Mouse (Mus musculus): ENCODE measurements around the gene Gtpbp8. TPM values are rescaled to one million over a fixed set of nuclear protein-coding genes. Genes with fewer than 3 reads are reported as not detected.

The Gtpbp8 gene
- polyA plus RNA-seq, 1 experiment from 2014 or later: 29.0 TPM

- Histone ChIP-seq H3K36me3 (peaks cover 31% of the 10 kb centered on the region), H3K27ac (no peak overlapping the region), H3K9me3 (no peaks in the 10 kb centered on the region), H3K4me2 (peak overlapping the region; percentile 68), H3K4me3 (replicated peaks) (peak overlapping the region; percentile 83), H3K27me3 (no peaks in the 10 kb centered on the region), H3K9ac (replicated peaks) (peak overlapping the region; percentile 87; the same call in 1 of the 2 replicates), H3K4me1 (replicated peaks) (peaks cover 15% of the 10 kb centered on the region)
- no peak for ATAC-seq (ENCODE audit: insufficient number of reproducible peaks, insufficient read depth, low FRiP score, low TSS enrichment, low read depth)
- WGBS: 48% methylated on average over 14 of the region's 14 CpGs
Observed at GRCm38 (mm10) chr16:44725286-44726223, 20.6 kb downstream of the Gtpbp8 start.

GRCm38 (mm10) chr16:44724847-44725246 lies 21.3 kb downstream of the Gtpbp8 start:
- peak overlapping the region; percentile 87 for H3K9ac ChIP-seq (replicated peaks)
- WGBS: under 1% methylated on average over 14 of the region's 14 CpGs
- no peaks in the 10 kb centered on the region for H3K9me3 ChIP-seq
- peak overlapping the region; percentile 87 for H3K27ac ChIP-seq
- no peak; the same call in 1 of the 2 replicates for ATAC-seq (ENCODE audit: insufficient number of reproducible peaks, insufficient read depth, low FRiP score, low TSS enrichment, low read depth)
- H3K4me3 ChIP-seq (replicated peaks): peak overlapping the region; percentile 83
- H3K4me1 ChIP-seq (replicated peaks): peaks cover 15% of the 10 kb centered on the region
- no peaks in the 10 kb centered on the region for H3K27me3 ChIP-seq
- H3K36me3 ChIP-seq: peaks cover 29% of the 10 kb centered on the region
- peak overlapping the region; percentile 68 for H3K4me2 ChIP-seq

DNA sequence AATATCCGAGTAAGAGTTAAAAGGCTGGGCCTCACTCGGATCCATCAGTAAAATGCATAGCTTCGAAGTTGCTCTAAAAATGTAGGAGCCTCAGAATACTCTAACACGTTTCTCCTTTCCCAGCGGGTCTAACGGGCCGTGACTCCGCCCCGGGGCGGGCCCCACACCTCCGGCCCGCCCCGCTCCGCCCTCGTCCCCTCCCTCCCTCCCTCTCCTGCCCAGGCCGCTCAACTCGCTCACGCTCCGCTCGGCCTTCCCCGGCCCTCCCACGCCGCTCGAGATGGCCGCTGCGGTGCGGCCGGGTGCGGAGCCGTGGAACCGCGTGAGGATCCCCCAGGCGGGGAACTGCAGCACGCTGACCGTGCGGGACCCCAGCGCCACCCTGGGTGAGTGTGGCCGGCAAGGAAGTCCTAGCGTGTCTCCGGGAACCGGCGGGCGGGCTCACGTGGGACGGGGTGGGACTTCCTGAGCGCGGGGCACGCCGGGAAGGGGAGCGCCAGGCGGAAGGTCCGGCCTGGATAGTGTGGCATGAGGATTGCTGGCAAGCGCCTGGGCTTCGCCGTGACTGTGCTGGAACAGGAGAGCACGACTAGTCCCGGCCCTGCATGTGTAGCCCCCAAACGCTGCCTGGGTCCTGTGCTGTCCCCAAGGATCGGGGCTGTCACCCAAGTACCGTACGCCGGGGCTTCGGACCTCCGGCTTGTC lies 21.9 kb downstream of the Gtpbp8 start, which contains the start of gene Nepro:
TSS of gene Nepro (plus strand) at position 219 of the 705 bp plus-strand sequence.
- peak within 1 kb of the TSS; percentile 87 for H3K9ac ChIP-seq (replicated peaks)
- peak within 1 kb of the TSS; percentile 87 for H3K27ac ChIP-seq
- peak; percentile 98 for ATAC-seq (ENCODE audit: insufficient number of reproducible peaks, insufficient read depth, low FRiP score, low TSS enrichment, low read depth)
- under 1% methylated on average over 64 of the region's 64 CpGs for WGBS
- H3K36me3 ChIP-seq: peaks cover 26% of the 10 kb centered on the region
- peaks cover 15% of the 10 kb centered on the region for H3K4me1 ChIP-seq (replicated peaks)
- H3K27me3 ChIP-seq: no peaks in the 10 kb centered on the region
- peak within 1 kb of the TSS; percentile 68 for H3K4me2 ChIP-seq
- H3K4me3 ChIP-seq (replicated peaks): peak within 1 kb of the TSS; percentile 83
- no peaks in the 10 kb centered on the region for H3K9me3 ChIP-seq

DNA sequence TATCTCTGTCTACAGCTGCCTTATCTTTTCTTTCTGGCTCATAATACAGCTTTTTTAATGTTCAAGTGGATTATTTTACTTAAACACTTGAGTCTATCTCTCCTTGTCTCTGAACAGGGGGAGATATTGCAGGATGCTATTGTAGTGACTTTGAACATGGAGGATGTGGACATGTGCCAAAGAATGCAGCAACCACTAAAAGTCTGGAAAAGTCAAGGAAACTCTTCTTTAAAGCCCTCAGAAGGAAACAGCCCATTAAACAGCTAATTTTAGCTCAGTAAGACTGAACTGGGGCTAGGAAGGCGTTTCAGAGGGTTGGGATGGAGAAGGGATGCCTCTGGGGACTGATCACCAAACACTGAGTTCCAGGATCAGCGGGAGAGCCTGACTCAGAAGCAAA lies 23.5 kb downstream of the Gtpbp8 start:
- no peaks in the 10 kb centered on the region for H3K27me3 ChIP-seq
- H3K4me3 ChIP-seq (replicated peaks): no peak overlapping the region
- no peak overlapping the region for H3K9ac ChIP-seq (replicated peaks)
- no peak overlapping the region for H3K27ac ChIP-seq
- no peak for ATAC-seq (ENCODE audit: insufficient number of reproducible peaks, insufficient read depth, low FRiP score, low TSS enrichment, low read depth)
- no peak overlapping the region for H3K4me2 ChIP-seq
- H3K9me3 ChIP-seq: no peaks in the 10 kb centered on the region
- peaks cover 15% of the 10 kb centered on the region for H3K4me1 ChIP-seq (replicated peaks)
- 74% methylated on average over 2 of the region's 2 CpGs for WGBS
- peaks cover 13% of the 10 kb centered on the region for H3K36me3 ChIP-seq

DNA sequence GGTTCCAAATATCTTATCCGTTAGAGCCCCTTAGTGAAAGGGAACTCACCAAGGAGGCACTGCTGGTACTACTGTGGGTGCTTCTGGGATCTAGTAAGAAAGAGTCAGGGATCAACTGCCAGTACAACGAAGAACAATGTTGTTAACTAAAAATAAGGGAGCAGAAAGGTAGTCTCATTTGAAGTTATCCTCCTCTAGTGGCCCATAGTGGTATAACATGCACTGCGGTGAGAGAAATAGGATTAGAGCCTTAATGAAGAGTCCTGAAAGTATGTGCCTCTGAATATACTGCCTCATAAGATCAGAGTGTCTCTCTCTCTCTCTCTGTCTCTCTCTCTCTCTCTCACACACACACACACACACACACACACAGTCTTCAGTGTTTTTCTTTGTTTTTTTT lies 25.6 kb downstream of the Gtpbp8 start:
- peaks cover 19% of the 10 kb centered on the region for H3K4me1 ChIP-seq (replicated peaks)
- H3K27me3 ChIP-seq: no peaks in the 10 kb centered on the region
- no peak overlapping the region for H3K27ac ChIP-seq
- peaks cover 8% of the 10 kb centered on the region for H3K36me3 ChIP-seq
- no peak for ATAC-seq (ENCODE audit: insufficient number of reproducible peaks, insufficient read depth, low FRiP score, low TSS enrichment, low read depth)
- H3K9ac ChIP-seq (replicated peaks): no peak overlapping the region
- WGBS: 72% methylated on average over 3 of the region's 3 CpGs
- no peak overlapping the region for H3K4me3 ChIP-seq (replicated peaks)
- no peak overlapping the region for H3K4me2 ChIP-seq
- no peaks in the 10 kb centered on the region for H3K9me3 ChIP-seq

- Histone ChIP-seq H3K4me1 (replicated peaks) (peaks cover 15% of the 10 kb centered on the region), H3K9ac (replicated peaks) (no peak overlapping the region), H3K36me3 (peaks cover 8% of the 10 kb centered on the region), H3K4me2 (no peak overlapping the region), H3K27ac (no peak overlapping the region), H3K4me3 (replicated peaks) (no peak overlapping the region), H3K27me3 (no peaks in the 10 kb centered on the region), H3K9me3 (no peaks in the 10 kb centered on the region)
- 80% methylated on average over 7 of the region's 7 CpGs for WGBS
- no peak for ATAC-seq (ENCODE audit: insufficient number of reproducible peaks, insufficient read depth, low FRiP score, low TSS enrichment, low read depth)
Observed at GRCm38 (mm10) chr16:44719349-44719748, 26.8 kb downstream of the Gtpbp8 start.

- no peak for ATAC-seq (ENCODE audit: insufficient number of reproducible peaks, insufficient read depth, low FRiP score, low TSS enrichment, low read depth)
- H3K4me2 ChIP-seq: no peak overlapping the region
- H3K9ac ChIP-seq (replicated peaks): no peak overlapping the region
- H3K4me1 ChIP-seq (replicated peaks): peaks cover 9% of the 10 kb centered on the region
- H3K27ac ChIP-seq: no peak overlapping the region
- H3K27me3 ChIP-seq: no peaks in the 10 kb centered on the region
- no peak overlapping the region for H3K4me3 ChIP-seq (replicated peaks)
- H3K36me3 ChIP-seq: peaks cover 8% of the 10 kb centered on the region
- no peaks in the 10 kb centered on the region for H3K9me3 ChIP-seq
- WGBS: 79% methylated on average over 2 of the region's 2 CpGs
Observed at GRCm38 (mm10) chr16:44717838-44718237, 28.3 kb downstream of the Gtpbp8 start.

- peaks cover 6% of the 10 kb centered on the region for H3K4me1 ChIP-seq (replicated peaks)
- H3K27me3 ChIP-seq: no peaks in the 10 kb centered on the region
- peaks cover 8% of the 10 kb centered on the region for H3K36me3 ChIP-seq
- H3K4me3 ChIP-seq (replicated peaks): no peak overlapping the region
- no peak overlapping the region for H3K9ac ChIP-seq (replicated peaks)
- WGBS: 73% methylated on average over 2 of the region's 2 CpGs
- H3K9me3 ChIP-seq: no peaks in the 10 kb centered on the region
- H3K4me2 ChIP-seq: no peak overlapping the region
- H3K27ac ChIP-seq: no peak overlapping the region
- no peak; the same call in 1 of the 2 replicates for ATAC-seq (ENCODE audit: insufficient number of reproducible peaks, insufficient read depth, low FRiP score, low TSS enrichment, low read depth)
Observed at GRCm38 (mm10) chr16:44717141-44717634, 29.0 kb downstream of the Gtpbp8 start.

GRCm38 (mm10) chr16:44716305-44717140 lies 29.6 kb downstream of the Gtpbp8 start:
- Histone ChIP-seq H3K27me3 (no peaks in the 10 kb centered on the region), H3K4me1 (replicated peaks) (peaks cover 6% of the 10 kb centered on the region), H3K4me2 (no peak overlapping the region), H3K27ac (peak overlapping the region; percentile 66), H3K36me3 (peaks cover 8% of the 10 kb centered on the region), H3K9ac (replicated peaks) (no peak overlapping the region), H3K9me3 (no peaks in the 10 kb centered on the region), H3K4me3 (replicated peaks) (no peak overlapping the region)
- ATAC-seq (ENCODE audit: insufficient number of reproducible peaks, insufficient read depth, low FRiP score, low TSS enrichment, low read depth): no peak; the same call in 1 of the 2 replicates
- 41% methylated on average over 10 of the region's 10 CpGs for WGBS

GRCm38 (mm10) chr16:44703458-44703857 lies 42.7 kb downstream of the Gtpbp8 start:
- Histone ChIP-seq H3K9ac (replicated peaks) (no peak overlapping the region), H3K36me3 (no peaks in the 10 kb centered on the region), H3K9me3 (no peaks in the 10 kb centered on the region), H3K4me2 (no peak overlapping the region), H3K27ac (peak overlapping the region; percentile 82), H3K4me1 (replicated peaks) (peaks cover 25% of the 10 kb centered on the region), H3K27me3 (no peaks in the 10 kb centered on the region), H3K4me3 (replicated peaks) (no peak overlapping the region)
- 36% methylated on average over 4 of the region's 4 CpGs for WGBS
- peak; percentile 85 for ATAC-seq (ENCODE audit: insufficient number of reproducible peaks, insufficient read depth, low FRiP score, low TSS enrichment, low read depth)
